Mouse (Mus musculus) kidney, adult 2 months (tissue): ENCODE data around the gene Rccd1.

ENCODE experiments used
- CTCF ChIP-seq: fragments of 200-500 bp; conservative IDR thresholded peaks from 2 replicates; pipeline ENCODE4 v1.5.1; 2011; ENCODE audit warnings: low read depth, mild to moderate bottlenecking, control low read depth, low read length, moderate library complexity, mixed read lengths; ENCODE audit not compliant: insufficient read depth, insufficient read length
- POLR2A ChIP-seq: fragments of 200-500 bp; IDR thresholded peaks from one replicate; pipeline ENCODE4 v1.6.1; 2011; ENCODE audit warnings: low read depth, low read length, control low read depth

DNA sequence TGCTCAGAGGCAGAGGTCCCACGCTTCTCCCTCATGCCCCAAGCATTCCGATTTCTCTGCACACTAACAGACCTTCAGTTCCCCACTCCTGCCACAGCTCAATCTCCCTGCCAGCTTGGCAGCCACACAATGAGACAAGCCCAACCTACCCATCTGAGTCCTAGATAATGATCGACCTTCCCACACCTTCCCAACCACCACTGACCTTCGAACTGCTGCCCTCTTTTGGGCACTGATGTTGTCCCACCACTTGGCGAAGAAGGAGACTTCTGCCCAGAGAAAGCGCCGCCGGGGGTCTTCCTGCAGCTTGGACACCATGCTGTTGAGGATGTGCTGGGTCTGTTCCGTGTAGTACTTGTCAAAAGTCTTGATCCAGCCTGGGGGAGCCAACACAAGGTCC lies 43.8 kb upstream of the Rccd1 start:
- TF ChIP-seq CTCF (no peak), POLR2A (no peak)
